Mouse (Mus musculus) lung, adult 18-20 months (tissue): ENCODE measurements around the gene Lzts2.

ENCODE experiments used
- DNase-seq, 2 experiments: peaks; one replicate each; pipeline ENCODE4 v3.0.0; 2022; ENCODE audit warnings: mixed read lengths in 2 of 2

The Lzts2 gene

GRCm38 (mm10) chr19:45003740-45004516, 10.3 kb upstream of the Lzts2 start:
- DNase-seq, result no peak

GRCm38 (mm10) chr19:45005444-45005843, 8.8 kb upstream of the Lzts2 start, which contains the start of gene Twnk:
Gene Twnk, plus strand, starts transcription at chr19:45005663.
- DNase-seq, result peak; percentile 71 to 76

GRCm38 (mm10) chr19:45005957-45006712, 8.1 kb upstream of the Lzts2 start, which contains the start of gene Mrpl43:
Gene Mrpl43, minus strand, starts transcription at chr19:45006442.
- DNase-seq, result peak; percentile 97 to 98

GRCm38 (mm10) chr19:45007021-45007420, 7.2 kb upstream of the Lzts2 start:
- no peak for DNase-seq

GRCm38 (mm10) chr19:45007425-45008191, 6.6 kb upstream of the Lzts2 start:
- no peak for DNase-seq

- no peak for DNase-seq
Measured at GRCm38 (mm10) chr19:45010646-45011045, 3.6 kb upstream of the Lzts2 start.

- DNase-seq, result no peak
Measured at GRCm38 (mm10) chr19:45012219-45012618, 2.0 kb upstream of the Lzts2 start.

GRCm38 (mm10) chr19:45012636-45013035, 1.6 kb upstream of the Lzts2 start:
- peak in 1 of 2 experiments; percentile 59 for DNase-seq

- DNase-seq, result peak in 1 of 2 experiments; percentile 44
Measured at GRCm38 (mm10) chr19:45013581-45014225, 511 bp upstream of the Lzts2 start.

GRCm38 (mm10) chr19:45014981-45015402, 778 bp downstream of the Lzts2 start:
- DNase-seq, result peak; percentile 75 to 83

GRCm38 (mm10) chr19:45015518-45016281, 1.5 kb downstream of the Lzts2 start:
- peak; percentile 76 to 77 for DNase-seq

- peak; percentile 81 to 87 for DNase-seq
Measured at GRCm38 (mm10) chr19:45016341-45017215, 2.4 kb downstream of the Lzts2 start.

GRCm38 (mm10) chr19:45017216-45017771, 3.1 kb downstream of the Lzts2 start:
- DNase-seq, result peak; percentile 78 to 87

- DNase-seq, result peak; percentile 87 to 92
Measured at GRCm38 (mm10) chr19:45017909-45018308, 3.7 kb downstream of the Lzts2 start.

- peak in 1 of 2 experiments; percentile 53 for DNase-seq
Measured at GRCm38 (mm10) chr19:45018351-45018831, 4.2 kb downstream of the Lzts2 start.

GRCm38 (mm10) chr19:45020348-45020747, 6.1 kb downstream of the Lzts2 start:
- peak; percentile 53 to 70 for DNase-seq

GRCm38 (mm10) chr19:45021362-45021761, 7.1 kb downstream of the Lzts2 start:
- DNase-seq, result no peak

GRCm38 (mm10) chr19:45023993-45024392, 9.8 kb downstream of the Lzts2 start:
- no peak for DNase-seq

GRCm38 (mm10) chr19:45024775-45025174, 10.6 kb downstream of the Lzts2 start:
- no peak for DNase-seq
